Mouse (Mus musculus) stomach, embryonic 14.5 days (tissue): ENCODE data around the gene Pnkp. TPM values are rescaled to one million over a fixed set of nuclear protein-coding genes. Genes with fewer than 3 reads are reported as not detected.
"Not testable (repeated sequence)": the region's sequence is repeated elsewhere in the genome, so short reads cannot be mapped to it uniquely, and the experiment has no call there.

Experiments used
- ATAC-seq: fragments of 200-750 bp; cut with Nextera tagmentation; 2 replicates; pipeline ENCODE4 v1.8.0; 2017; ENCODE audit warnings: low read depth, moderate TSS enrichment; ENCODE audit not compliant: insufficient number of reproducible peaks, insufficient read depth, low FRiP score
- H3K27ac ChIP-seq: fragments of 300-500 bp; sonication (generic); 2 replicates; pipeline ENCODE4 v1.5.1; 2014; ENCODE audit warnings: mild to moderate bottlenecking, low read length, moderate library complexity, mixed read lengths
- H3K27me3 ChIP-seq: fragments of 300-500 bp; sonication (generic); 2 replicates; pipeline ENCODE4 v1.6.1; 2014; ENCODE audit warnings: low read length, control low read depth, mixed read lengths; ENCODE audit not compliant: control insufficient read depth, insufficient read depth
- H3K36me3 ChIP-seq: fragments of 300-500 bp; sonication (generic); 2 replicates; pipeline ENCODE4 v1.6.1; 2014; ENCODE audit warnings: mild to moderate bottlenecking, control low read depth, low read length, moderate library complexity, mixed read lengths; ENCODE audit not compliant: control insufficient read depth, insufficient read depth
- H3K4me1 ChIP-seq: fragments of 300-500 bp; sonication (generic); 2 replicates; pipeline ENCODE4 v1.6.1; 2014; ENCODE audit warnings: low read length, control low read depth, mixed read lengths; ENCODE audit not compliant: control insufficient read depth, insufficient read depth
- H3K4me2 ChIP-seq: fragments of 300-500 bp; sonication (generic); replicated peaks from 2 replicates; pipeline ENCODE4 v1.6.1; 2014; ENCODE audit warnings: low read depth, low read length, control low read depth
- H3K4me3 ChIP-seq: fragments of 300-500 bp; sonication (generic); 2 replicates; pipeline ENCODE4 v1.5.1; 2014; ENCODE audit warnings: low read depth, low read length, control low read depth
- H3K9ac ChIP-seq: fragments of 300-500 bp; sonication (generic); replicated peaks from 2 replicates; pipeline ENCODE4 v1.6.1; 2014; ENCODE audit warnings: low read depth, mild to moderate bottlenecking, control low read depth, low read length, moderate library complexity, mixed read lengths
- H3K9me3 ChIP-seq: fragments of 300-500 bp; sonication (generic); 2 replicates; pipeline ENCODE4 v1.6.1; 2016; ENCODE audit warnings: low read depth, low read length, control low read depth; ENCODE audit not compliant: control insufficient read depth
- WGBS: fragments of 180-500 bp; shearing (Covaris S2); extraction: QIAGEN DNeasy Blood & Tissue Kit; methylation state at CpG from one replicate; pipeline ENCODE4 v1.1.7; 2014; 5-methylcytosine and 5-hydroxymethylcytosine counted together
- polyA plus RNA-seq: library from polyadenylated mRNA; unstranded; fragments of >200 nt; fragmentation: Nextera tagmentation; extraction: Ambion mirVana; gene quantifications from 2 replicates; pipeline ENCODE4 v1.2.1, GENCODE M21; 2014

Pnkp gene
- polyA plus RNA-seq, 1 experiment from 2014 or later, result 30.0 TPM

- ATAC-seq, result no peak
- no peaks in the 10 kb centered on the region for H3K9me3 ChIP-seq
- no peaks in the 10 kb centered on the region for H3K27me3 ChIP-seq
- H3K9ac ChIP-seq, result no peak overlapping the region; the same call in 1 of the 2 replicates
- peak overlapping the region; percentile 39 for H3K27ac ChIP-seq
- H3K4me3 ChIP-seq, result peak overlapping the region; percentile 94
- peaks cover 42% of the 10 kb centered on the region for H3K36me3 ChIP-seq
- H3K4me2 ChIP-seq, result peak overlapping the region; percentile 82
- H3K4me1 ChIP-seq, result peaks cover 35% of the 10 kb centered on the region
- 47% methylated on average over 19 of the region's 19 CpGs for whole genome bisulfite sequencing
Observed at GRCm38 (mm10) chr7:44867010-44867702, 10.2 kb downstream of the Pnkp start.

GRCm38 (mm10) chr7:44867802-44868201, 10.9 kb downstream of the Pnkp start:
- WGBS, result 35% methylated on average over 9 of the region's 9 CpGs
- peaks cover 38% of the 10 kb centered on the region for H3K4me1 ChIP-seq
- H3K36me3 ChIP-seq, result peaks cover 35% of the 10 kb centered on the region
- no peaks in the 10 kb centered on the region for H3K27me3 ChIP-seq
- H3K9ac ChIP-seq, result no peak overlapping the region; the same call in 1 of the 2 replicates
- no peak for ATAC-seq
- H3K4me2 ChIP-seq, result peak overlapping the region; percentile 82
- peak overlapping the region; percentile 94 for H3K4me3 ChIP-seq
- H3K27ac ChIP-seq, result peak overlapping the region; percentile 21; the same call in 1 of the 2 replicates
- H3K9me3 ChIP-seq, result no peaks in the 10 kb centered on the region

- peak overlapping the region; percentile 100; the same call in 1 of the 2 replicates for H3K27ac ChIP-seq
- H3K4me2 ChIP-seq, result peak overlapping the region; percentile 82
- peaks cover 29% of the 10 kb centered on the region for H3K36me3 ChIP-seq
- no peaks in the 10 kb centered on the region for H3K27me3 ChIP-seq
- peaks cover 43% of the 10 kb centered on the region for H3K4me1 ChIP-seq
- ATAC-seq, result no peak
- WGBS, result 3% methylated on average over 16 of the region's 16 CpGs
- peak overlapping the region; percentile 94 for H3K4me3 ChIP-seq
- no peaks in the 10 kb centered on the region for H3K9me3 ChIP-seq
- H3K9ac ChIP-seq, result peak overlapping the region; percentile 100
Observed at GRCm38 (mm10) chr7:44868465-44868864, 11.5 kb downstream of the Pnkp start.

- Histone ChIP-seq H3K27ac (peak overlapping the region; percentile 100), H3K4me1 (peaks cover 43% of the 10 kb centered on the region), H3K9me3 (no peaks in the 10 kb centered on the region), H3K4me3 (peak overlapping the region; percentile 94), H3K36me3 (peaks cover 22% of the 10 kb centered on the region), H3K27me3 (no peaks in the 10 kb centered on the region), H3K9ac (peak overlapping the region; percentile 100), H3K4me2 (peak overlapping the region; percentile 82)
- ATAC-seq, result peak; percentile 59
- under 1% methylated on average over 97 of the region's 108 CpGs for WGBS
Observed at GRCm38 (mm10) chr7:44868919-44869696, 12.2 kb downstream of the Pnkp start.

GRCm38 (mm10) chr7:44869697-44870528, 13.0 kb downstream of the Pnkp start, which contains the start of gene Ptov1:
Gene Ptov1 (minus strand): TSS chr7:44869788.
- H3K4me3 ChIP-seq, result peak within 1 kb of the TSS; percentile 94
- peaks cover 43% of the 10 kb centered on the region for H3K4me1 ChIP-seq
- peak within 1 kb of the TSS; percentile 82 for H3K4me2 ChIP-seq
- H3K9me3 ChIP-seq, result no peaks in the 10 kb centered on the region
- WGBS, result 2% methylated on average over 29 of the region's 29 CpGs
- no peaks in the 10 kb centered on the region for H3K27me3 ChIP-seq
- ATAC-seq, result peak; percentile 90
- peak within 1 kb of the TSS; percentile 100 for H3K9ac ChIP-seq
- peak within 1 kb of the TSS; percentile 100 for H3K27ac ChIP-seq
- H3K36me3 ChIP-seq, result peaks cover 14% of the 10 kb centered on the region

GRCm38 (mm10) chr7:44870614-44871013, 13.7 kb downstream of the Pnkp start:
- ATAC-seq, result no peak
- Histone ChIP-seq H3K9me3 (no peaks in the 10 kb centered on the region), H3K27ac (peak overlapping the region; percentile 100), H3K4me3 (peak overlapping the region; percentile 94), H3K27me3 (no peaks in the 10 kb centered on the region), H3K36me3 (peaks cover 12% of the 10 kb centered on the region), H3K4me1 (peaks cover 39% of the 10 kb centered on the region), H3K4me2 (peak overlapping the region; percentile 53), H3K9ac (peak overlapping the region; percentile 19; the same call in 1 of the 2 replicates)
- 75% methylated on average over 6 of the region's 6 CpGs for WGBS

GRCm38 (mm10) chr7:44871181-44871580, 14.2 kb downstream of the Pnkp start:
- WGBS, result 78% methylated on average over 1 of the region's 1 CpGs
- Histone ChIP-seq H3K4me3 (no peak overlapping the region), H3K9ac (no peak overlapping the region), H3K36me3 (peaks cover 7% of the 10 kb centered on the region), H3K27me3 (no peaks in the 10 kb centered on the region), H3K9me3 (no peaks in the 10 kb centered on the region), H3K4me1 (peaks cover 33% of the 10 kb centered on the region), H3K4me2 (no peak overlapping the region), H3K27ac (no peak overlapping the region)
- no peak for ATAC-seq

GRCm38 (mm10) chr7:44871774-44872173, 14.8 kb downstream of the Pnkp start:
- ATAC-seq, H3K36me3 ChIP-seq, H3K4me3 ChIP-seq, H3K9me3 ChIP-seq, H3K4me2 ChIP-seq, H3K9ac ChIP-seq, H3K27me3 ChIP-seq, H3K27ac ChIP-seq: not testable (repeated sequence)
- WGBS, result 93% methylated on average over 2 of the region's 2 CpGs
- peaks cover 27% of the 10 kb centered on the region for H3K4me1 ChIP-seq
